Mouse (Mus musculus) ES-Bruce4 (cell line): Measurements from ENCODE around the gene Gm10959.

ENCODE experiments used
- CTCF ChIP-seq: IDR thresholded peaks from one replicate; pipeline ENCODE4 v1.8.1; 2011; ENCODE audit warnings: low read depth, low read length
- POLR2A ChIP-seq: IDR thresholded peaks from one replicate; pipeline ENCODE4 v1.8.1; 2011; ENCODE audit warnings: low read length; ENCODE audit not compliant: insufficient read depth

- TF ChIP-seq POLR2A (no peak), CTCF (no peak)
Measured at GRCm38 (mm10) chr3:122871596-122871995, 47.6 kb downstream of the Gm10959 start.
